Mouse (Mus musculus): ENCODE measurements around the gene 4930426L09Rik.

- TF ChIP-seq GATA1 (IDR thresholded peaks at IDR 0.05; ENCODE audit: borderline replicate concordance, low read length) (no peak), FLI1 (IDR thresholded peaks at IDR 0.05; ENCODE audit: low read length) (no peak)
These were observed 12.6 kb upstream of the 4930426L09Rik start for GRCm38 (mm10) chr2:18985506-18985905.
